Mouse (Mus musculus) brain, embryonic 14.5 days (tissue): ENCODE data around the gene Lrrc34.

Source experiments
- CTCF ChIP-seq: fragments of 200-500 bp; IDR thresholded peaks from 2 replicates; pipeline ENCODE4 v1.5.1; 2012; ENCODE audit warnings: inconsistent platforms, mild to moderate bottlenecking, moderate library complexity, borderline replicate concordance; ENCODE audit not compliant: insufficient read depth, insufficient read length; ENCODE audit errors: extremely low read depth
- POLR2A ChIP-seq: fragments of 200-500 bp; IDR thresholded peaks from 2 replicates; pipeline ENCODE4 v1.6.1; 2012; ENCODE audit warnings: mild to moderate bottlenecking, inconsistent platforms, borderline replicate concordance; ENCODE audit not compliant: poor library complexity, insufficient read depth, insufficient read length, severe bottlenecking; ENCODE audit errors: extremely low read depth

DNA sequence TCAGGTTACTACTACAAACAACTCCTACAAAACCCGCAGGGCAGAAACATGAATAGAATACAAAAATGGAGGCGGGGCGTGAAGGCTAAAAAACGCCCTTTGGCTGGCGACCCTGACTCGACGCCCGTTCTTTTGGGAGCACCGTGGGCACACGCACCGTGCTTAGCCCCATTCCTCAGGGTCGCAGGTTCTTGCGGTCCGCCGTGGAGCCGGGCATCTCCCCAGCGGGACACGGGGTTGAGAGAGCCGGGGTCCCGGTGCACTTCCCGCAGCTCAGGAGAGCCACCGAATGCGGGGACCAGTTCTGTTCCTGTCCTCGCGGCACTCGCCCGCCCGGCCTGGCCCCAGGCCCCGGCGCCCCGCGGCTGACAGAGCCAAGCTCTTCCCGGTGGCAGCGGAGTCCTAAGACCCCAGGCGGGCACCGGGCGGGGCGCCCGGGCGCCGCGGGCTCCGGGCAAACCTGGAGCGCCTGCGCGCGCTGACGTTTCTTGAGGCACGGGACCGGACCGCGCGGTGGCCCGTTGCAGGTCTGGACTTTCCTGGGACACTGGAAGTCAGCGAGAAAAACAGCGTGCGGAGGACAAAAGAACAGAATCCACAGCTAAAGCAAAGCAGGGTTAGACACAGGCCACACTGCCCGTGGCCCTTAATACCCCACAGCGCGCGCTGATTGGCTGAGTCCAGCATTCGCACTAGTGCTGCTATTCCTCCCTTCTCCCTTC lies 52.4 kb downstream of the Lrrc34 start:
- TF ChIP-seq POLR2A (0 out of 2 replicates have a peak, but pooled peaks have one; percentile 15), CTCF (no peak)
